Mouse (Mus musculus) left cerebral cortex, adult 18-20 months (tissue): Measurements from ENCODE around the gene Ano2. TPM values are rescaled to one million over a fixed set of nuclear protein-coding genes. Genes with fewer than 3 reads are reported as not detected.

Source experiments
- DNase-seq, 2 experiments: peaks; one replicate each; pipeline ENCODE4 v3.0.0; 2021 to 2022; ENCODE audit warnings: low spot score in 2 of 2, mixed read lengths in 1 of 2
- total RNA-seq, 2 experiments: library from RNA; stranded (reverse); gene quantifications; 2 replicates each; pipeline ENCODE4 v1.2.3; 2021

Gene Ano2
- total RNA-seq, 2 experiments from 2014 or later = 5.3 to 7.1 TPM

- no peak for DNase-seq
Observed at GRCm38 (mm10) chr6:125879306-125879705, 189.1 kb downstream of the Ano2 start.

- no peak for DNase-seq
Observed at GRCm38 (mm10) chr6:125888596-125888995, 198.4 kb downstream of the Ano2 start.

DNA sequence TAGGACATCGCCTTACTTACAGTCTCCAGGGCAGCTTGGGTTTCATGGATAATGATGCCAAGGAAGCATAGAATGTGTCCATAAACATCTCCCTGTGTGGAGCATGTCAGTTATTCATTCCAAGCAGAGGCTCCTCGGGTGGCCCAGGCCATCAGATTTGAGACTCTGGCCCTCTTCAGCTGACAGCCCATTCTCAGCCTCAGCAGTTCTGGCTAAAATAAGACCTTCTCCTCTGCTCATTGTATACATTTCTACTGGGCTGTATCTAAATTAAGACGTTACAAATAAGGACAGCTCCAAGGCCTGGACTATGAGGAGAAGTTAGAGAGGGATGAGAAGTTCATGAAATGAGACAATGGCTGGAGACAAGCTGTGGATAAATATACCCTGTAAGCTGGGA, 204.1 kb downstream of the Ano2 start:
- no peak for DNase-seq

DNA sequence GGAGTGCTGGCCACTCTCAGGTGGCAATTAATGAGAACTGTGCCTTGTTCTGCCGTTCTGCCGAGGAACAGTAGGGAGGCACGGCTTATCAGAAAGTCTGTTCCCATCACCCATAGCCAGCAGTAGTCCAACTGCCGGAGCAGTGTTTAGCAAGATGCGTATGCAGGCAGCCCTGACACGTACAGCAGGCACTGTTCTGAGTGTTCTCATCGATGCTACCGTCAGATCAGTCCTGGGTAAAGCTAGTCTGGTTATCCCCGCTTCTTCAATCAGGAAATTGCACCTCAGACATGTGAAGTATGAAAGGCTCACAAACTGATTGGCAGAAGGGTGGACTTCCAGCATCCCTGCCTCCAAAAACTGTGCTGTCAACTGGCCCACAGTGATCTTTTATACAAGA, 224.2 kb downstream of the Ano2 start:
- DNase-seq = no peak

GRCm38 (mm10) chr6:125922746-125923145, 232.5 kb downstream of the Ano2 start:
- no peak for DNase-seq

GRCm38 (mm10) chr6:125924979-125925378, 234.8 kb downstream of the Ano2 start:
- DNase-seq = no peak

DNA sequence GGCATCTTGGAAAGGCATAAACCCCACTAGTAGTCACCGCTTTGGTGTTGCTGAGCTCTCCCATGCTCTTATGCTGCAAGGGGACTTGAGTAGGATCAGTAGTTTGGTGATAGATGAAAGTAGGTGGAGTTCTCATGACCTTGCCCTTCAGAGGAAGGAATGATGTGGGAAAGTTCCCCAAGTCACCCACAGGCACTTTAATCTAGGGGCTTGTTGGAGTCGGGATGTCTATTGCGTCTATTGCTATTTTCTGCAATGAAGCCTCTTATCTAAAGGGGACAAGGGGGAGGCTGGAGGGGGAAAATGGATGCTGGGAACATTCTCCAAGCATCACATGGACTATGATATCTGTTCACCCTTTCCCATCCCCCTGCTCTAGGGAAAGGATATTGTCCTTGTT, 235.6 kb downstream of the Ano2 start:
- no peak for DNase-seq

DNA sequence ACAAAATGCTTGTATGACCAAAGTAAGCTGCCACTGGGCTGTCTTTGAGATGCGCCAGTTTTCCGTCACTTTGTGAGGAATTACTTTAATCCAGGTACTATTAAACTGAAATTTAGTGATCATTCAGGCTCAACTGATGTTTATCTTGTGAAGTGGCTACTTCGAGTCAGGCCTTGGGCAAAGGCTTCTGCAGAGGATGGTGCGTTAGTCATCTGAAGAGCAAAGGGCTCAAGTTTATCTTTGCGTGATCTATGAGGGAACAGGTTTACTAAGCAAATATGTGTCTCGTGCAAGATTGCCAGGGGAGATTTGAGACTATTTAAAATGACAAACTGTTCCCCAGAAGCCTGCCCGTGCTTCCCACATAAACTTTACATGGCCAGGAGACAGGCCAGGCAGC, 241.7 kb downstream of the Ano2 start:
- no peak for DNase-seq

DNA sequence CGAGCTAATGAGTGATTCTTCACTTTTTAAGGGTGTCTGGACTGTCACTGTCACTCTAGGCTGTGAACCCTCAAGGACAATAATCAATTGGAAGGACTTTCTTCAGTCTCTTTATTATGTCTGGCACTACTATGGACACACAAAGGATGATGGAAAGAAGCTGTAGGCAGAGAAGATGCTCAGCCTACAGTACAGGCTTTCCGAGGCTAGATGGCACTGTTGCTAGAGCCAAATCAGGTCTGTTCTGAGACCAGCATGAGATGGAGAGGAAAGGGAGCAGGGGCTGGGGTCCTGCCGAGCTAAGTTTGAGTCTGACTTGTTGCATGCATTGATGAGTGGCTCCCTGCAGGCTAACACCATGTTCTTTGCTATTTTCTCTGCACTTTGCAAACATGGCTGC, 264.7 kb downstream of the Ano2 start:
- DNase-seq = peak; percentile 17 to 24

GRCm38 (mm10) chr6:125973551-125973950, 283.3 kb downstream of the Ano2 start:
- no peak for DNase-seq

DNA sequence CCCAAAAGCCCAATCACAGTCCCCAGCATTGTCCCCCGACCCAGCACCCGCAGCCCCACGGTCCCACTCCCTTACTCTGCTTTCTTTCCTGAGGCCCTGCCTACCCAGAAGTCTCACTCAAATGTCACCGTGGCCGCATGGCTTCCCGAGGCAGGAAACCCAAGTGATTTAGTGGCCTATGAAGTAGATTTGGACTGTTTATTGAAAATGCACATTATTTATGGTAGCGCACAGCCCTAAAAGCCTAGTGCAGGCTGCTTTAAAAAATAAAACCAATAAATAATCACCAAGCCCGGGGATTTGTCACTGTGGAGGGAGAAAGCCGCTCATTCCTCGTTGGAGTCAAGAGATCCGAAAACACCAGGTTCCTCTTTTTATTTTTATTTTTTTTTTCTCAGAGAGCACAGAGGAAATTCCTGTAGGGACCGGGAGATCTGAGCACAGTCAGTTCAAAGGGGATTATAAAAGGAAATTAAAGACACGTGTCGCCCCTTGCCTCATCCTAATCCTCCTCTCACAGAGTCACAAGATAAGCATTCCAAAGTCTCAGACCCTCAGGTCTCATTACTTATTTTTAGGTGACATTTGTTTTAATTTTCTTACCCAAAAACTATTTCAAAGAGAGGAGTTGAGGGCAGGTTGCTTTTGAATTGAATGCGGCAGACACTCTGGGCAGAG, 285.7 kb downstream of the Ano2 start:
- DNase-seq = no peak

DNA sequence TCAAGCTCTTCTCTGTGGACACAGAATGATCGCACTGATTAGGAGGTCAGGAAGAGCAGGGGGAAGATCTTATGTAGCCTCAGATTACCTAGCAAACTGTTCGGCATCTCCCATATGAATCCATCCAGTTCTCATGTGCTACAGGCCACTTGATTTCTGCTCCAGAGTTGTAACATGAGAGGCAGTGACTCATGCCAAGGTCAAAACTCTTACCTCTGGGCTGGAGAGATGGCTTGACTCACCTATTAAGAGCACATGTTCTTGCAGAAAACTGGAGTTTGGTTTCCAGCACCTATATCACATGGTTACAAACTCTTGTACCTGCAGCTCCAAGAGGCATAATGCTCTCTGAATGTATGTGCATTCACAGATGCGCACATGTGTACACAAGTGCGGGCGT, 289.4 kb downstream of the Ano2 start:
- DNase-seq = no peak

DNA sequence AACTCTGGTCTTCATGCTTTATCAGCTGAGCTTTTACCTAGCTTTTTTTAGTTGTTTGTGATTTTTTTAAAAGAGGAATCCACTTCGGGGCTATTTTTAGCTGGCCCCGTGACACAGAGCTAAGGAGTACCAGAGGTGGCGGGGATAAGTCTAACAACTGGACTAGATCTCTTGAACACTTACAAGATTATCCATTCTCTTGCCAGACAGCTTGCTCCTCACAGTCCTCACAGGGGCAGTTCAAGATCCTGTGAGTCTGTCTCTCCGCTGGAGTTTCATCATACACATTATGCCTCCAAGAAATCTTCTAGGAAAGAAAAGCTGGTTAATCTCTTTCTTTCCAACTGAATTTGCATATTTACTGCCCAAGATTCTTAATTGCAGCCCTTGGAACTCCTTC, 293.8 kb downstream of the Ano2 start:
- no peak for DNase-seq

GRCm38 (mm10) chr6:125992731-125993130, 302.5 kb downstream of the Ano2 start:
- no peak for DNase-seq

DNA sequence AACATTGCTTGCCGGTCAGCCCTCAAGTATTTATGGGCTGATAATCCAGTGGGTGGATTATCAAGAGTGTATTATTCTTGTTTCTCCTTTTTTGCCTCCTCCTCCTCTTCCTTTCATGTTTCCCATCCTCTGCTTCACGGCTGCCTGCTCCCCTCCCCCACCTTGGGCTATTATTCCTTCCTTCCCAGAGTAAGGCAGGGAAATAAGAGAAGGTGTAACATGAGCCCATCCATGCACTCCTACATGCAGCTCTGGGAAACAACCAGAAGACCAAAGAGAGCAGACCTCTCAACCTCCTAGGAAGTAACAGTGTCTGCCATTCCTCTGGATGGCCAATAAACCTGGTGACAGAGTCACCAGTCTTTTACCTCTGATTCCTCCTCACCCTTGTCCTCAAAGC, 311.6 kb downstream of the Ano2 start:
- no peak for DNase-seq

- no peak for DNase-seq
Observed at GRCm38 (mm10) chr6:126003002-126003742, 313.0 kb downstream of the Ano2 start.

- DNase-seq = no peak
Observed at GRCm38 (mm10) chr6:126006647-126007046, 316.4 kb downstream of the Ano2 start.

- DNase-seq = no peak
Observed at GRCm38 (mm10) chr6:126009083-126009482, 318.9 kb downstream of the Ano2 start.

DNA sequence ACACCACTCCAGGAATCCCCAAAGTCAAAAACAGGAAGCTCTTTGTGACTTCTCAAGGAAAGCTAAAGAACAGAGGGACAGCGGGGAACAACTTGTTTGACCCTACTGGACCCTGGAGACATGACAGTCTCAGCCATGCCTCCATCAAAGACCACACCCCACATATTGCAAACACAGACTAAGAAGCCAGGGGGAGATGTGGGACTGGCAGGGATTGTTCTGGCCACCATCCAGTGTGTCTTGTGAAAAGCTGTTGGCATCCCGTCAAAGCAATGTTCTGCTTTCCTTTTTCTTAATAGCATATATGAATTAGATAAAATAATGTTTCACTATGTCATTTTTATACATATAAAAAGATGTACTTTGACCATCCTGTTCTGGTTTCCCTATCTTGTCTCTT, 326.8 kb downstream of the Ano2 start:
- DNase-seq = no peak

GRCm38 (mm10) chr6:126018411-126018810, 328.2 kb downstream of the Ano2 start:
- no peak for DNase-seq

GRCm38 (mm10) chr6:126033693-126034402, 343.6 kb downstream of the Ano2 start:
- no peak for DNase-seq

DNA sequence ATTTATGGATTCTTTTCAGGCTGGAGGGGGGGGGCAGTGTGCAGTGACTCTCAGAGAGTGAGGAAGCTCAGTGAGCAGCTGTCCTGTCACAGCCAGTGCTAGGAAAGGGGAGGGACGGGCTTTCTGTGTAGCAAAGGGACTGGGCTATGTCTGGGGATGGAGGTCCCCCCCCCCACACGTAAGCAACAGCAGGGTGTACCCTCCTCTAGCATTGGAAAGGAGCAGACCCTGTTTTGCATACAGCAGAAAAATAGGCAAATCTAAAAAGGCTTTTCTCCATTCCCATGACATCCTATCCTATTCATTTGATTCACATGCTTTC, 344.1 kb downstream of the Ano2 start:
- no peak for DNase-seq
